Mouse (Mus musculus) Patski (cell line): Measurements from ENCODE around the gene Psmc4. TPM values are rescaled to one million over a fixed set of nuclear protein-coding genes. Genes with fewer than 3 reads are reported as not detected.
A peak's percentile ranks its signal among the peaks of the same experiment; 100 is the strongest.

ENCODE experiments used
- ATAC-seq: fragments of 100-300 bp; one replicate; pipeline ENCODE4 v1.8.0; 2021
- CTCF ChIA-PET: fragments of 350-600 bp; sonication (Branson Sonifier 250); formaldehyde crosslinking; loops from one replicate; lab custom pipeline; 2022; ENCODE audit warnings: inconsistent platforms; lab: Charles Lee
- POLR2A ChIA-PET: fragments of 350-600 bp; sonication (Branson Sonifier 250); formaldehyde crosslinking; loops from one replicate; lab custom pipeline; 2022; ENCODE audit warnings: antibody characterized with exemption, inconsistent platforms; lab: Charles Lee
- DNase-seq: peaks from one replicate; pipeline ENCODE4 v3.0.0-alpha.2; 2011; ENCODE audit warnings: low read depth, low spot score
- H3K27me3 ChIP-seq: fragments of 371-371 bp; one replicate; pipeline ENCODE4 v1.5.1; 2021
- CTCF ChIP-seq: fragments of 100-300 bp; IDR thresholded peaks from one replicate; pipeline ENCODE4 v1.5.1; 2021
- in situ Hi-C: fragments of 300-500 bp; cut with MboI; formaldehyde crosslinking; loops from 3 replicates; pipeline ENCODE4 v1.11.1; 2018; ENCODE audit warnings: low pct_unique_long_range_greater_than_20kb, mixed read lengths
- polyA plus RNA-seq: library from polyadenylated mRNA; unstranded; gene quantifications from one replicate; pipeline ENCODE4 v1.2.3, GENCODE M21; 2021

The Psmc4 gene
- 176 TPM for polyA plus RNA-seq

DNA sequence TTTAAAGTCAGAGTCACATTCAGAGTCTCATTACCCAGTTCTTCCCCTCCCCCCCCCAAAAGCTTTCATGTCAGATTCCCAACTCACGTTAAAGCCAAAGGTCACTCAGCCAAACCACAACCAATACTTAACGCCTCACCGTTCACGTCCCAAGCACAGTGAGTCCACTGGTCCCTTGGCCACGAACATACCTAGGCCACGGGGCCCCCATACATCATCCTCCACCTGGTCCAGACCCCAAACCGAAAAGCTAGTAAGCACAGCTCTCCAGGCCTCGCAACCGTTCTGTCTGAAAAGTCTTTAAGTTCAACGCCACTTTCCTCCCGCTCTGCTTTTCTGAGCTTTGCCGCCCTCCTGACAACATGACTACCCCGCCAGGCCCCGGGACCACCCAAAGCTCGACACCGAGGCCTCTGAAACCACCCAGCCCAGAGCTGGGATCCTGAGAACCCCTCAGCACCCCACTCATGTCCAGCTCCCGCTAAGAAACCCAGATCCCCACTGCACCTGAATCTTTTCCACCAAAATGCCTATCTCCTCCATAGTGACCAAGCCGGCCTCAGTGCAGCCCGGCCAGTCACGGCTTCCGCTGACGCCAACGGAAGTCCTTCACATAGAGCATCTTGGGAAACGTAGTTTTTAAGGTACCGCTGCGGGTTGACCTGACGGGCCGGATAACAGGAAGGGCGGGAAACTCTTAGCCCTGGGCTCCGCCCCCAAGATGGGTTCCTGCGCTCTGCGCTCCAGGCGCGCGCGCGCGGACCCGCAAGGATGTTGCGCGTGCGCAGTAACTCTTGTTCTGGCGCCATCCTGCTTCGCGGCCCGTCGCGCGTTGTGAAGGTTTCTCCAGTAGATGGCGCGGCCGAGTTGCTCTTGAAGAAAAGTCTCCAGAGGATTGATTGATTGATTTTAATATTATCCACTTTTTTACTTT, at the start of gene Psmc4:
TSS of gene Psmc4 (minus strand) at position 626 of the 934 bp plus-strand sequence.
- peak; percentile 87 for DNase-seq
- ChIA-PET CTCF (interaction anchor here (0.7 to 1.6 kb wide), 4 partner anchors 36 to 119 kb away, joined by 3 to 5 read pairs (median 3); partner anchors contain the start of gene Zfp850), POLR2A (no interaction called here)
- peaks cover 10% of the 10 kb centered on the region for H3K27me3 ChIP-seq
- peak; percentile 90 for ATAC-seq
- peak; percentile 97 for TF ChIP-seq CTCF
- in situ Hi-C loops: no loop called here

DNA sequence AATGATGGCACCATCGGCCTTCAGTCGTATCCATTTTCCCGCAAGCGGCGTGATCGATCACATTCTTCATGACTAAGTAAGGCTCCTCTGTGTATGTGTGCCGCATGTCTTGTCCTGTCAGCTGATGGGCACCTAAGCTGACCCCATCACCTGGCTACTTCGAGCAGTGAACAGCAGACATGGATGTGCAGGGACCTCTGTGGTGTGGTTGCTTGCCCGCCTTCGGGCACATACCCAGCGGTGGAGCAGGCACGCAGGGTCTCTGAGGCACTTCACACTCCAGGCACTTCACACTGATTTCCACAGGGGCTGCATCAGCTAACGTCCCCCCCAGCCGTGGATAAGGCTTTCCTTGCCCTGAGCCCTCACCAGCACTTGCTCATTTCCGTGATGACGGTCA, 49.2 kb upstream of the Psmc4 start:
- POLR2A ChIA-PET: no interaction called here
- in situ Hi-C loops: no loop called here

DNA sequence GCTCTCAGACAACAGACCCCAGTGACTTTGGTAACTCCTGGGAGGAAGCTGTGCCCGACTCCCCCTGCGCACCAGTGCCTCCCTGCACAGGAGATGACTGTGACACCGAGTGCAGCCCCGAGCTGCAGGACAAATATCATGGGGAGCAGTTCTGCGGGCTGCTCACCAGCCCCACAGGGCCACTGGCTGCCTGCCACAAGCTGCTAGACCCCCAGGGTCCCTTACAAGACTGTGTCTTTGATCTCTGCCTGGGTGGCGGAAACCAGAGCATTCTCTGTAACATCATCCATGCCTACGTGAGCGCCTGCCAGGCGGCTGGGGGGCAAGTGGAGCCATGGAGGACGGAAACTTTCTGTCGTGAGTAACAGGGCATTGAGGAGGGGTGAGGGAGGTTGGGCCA, 43.6 kb upstream of the Psmc4 start:
- POLR2A ChIA-PET: no interaction called here
- TF ChIP-seq CTCF: no peak

More for the DNA sequence above, 49.2 kb upstream of the Psmc4 start:
- peaks cover 10% of the 10 kb centered on the region for H3K27me3 ChIP-seq
- ATAC-seq (no peak), DNase-seq (no peak)
- CTCF ChIA-PET: no interaction called here
- no peak for TF ChIP-seq CTCF

DNA sequence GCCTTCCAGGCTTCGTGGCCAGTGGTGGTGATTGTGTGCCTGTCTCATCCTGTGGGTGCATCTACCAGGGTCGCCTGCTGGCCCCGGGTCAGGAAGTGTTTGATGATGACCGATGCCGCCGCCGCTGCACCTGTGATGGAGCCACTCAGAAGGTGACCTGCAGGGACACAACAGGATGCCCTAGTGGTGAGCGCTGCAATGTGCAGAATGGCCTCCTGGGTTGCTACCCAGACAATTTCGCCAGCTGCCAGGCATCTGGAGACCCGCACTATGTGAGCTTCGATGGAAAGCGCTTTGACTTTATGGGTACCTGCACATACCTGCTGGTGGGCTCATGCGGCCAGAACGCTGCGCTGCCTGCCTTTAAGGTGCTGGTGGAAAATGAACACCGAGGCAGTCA, 36.3 kb upstream of the Psmc4 start:
- in situ Hi-C loops: no loop called here
- ATAC-seq: no peak
- CTCF ChIA-PET: no interaction called here
- POLR2A ChIA-PET: no interaction called here
- DNase-seq: no peak
- TF ChIP-seq CTCF: no peak
- H3K27me3 ChIP-seq: peaks cover 23% of the 10 kb centered on the region

More for the DNA sequence above, 43.6 kb upstream of the Psmc4 start:
- DNase-seq (no peak), ATAC-seq (no peak)
- in situ Hi-C loops: no loop called here
- CTCF ChIA-PET: no interaction called here
- H3K27me3 ChIP-seq: peaks cover 26% of the 10 kb centered on the region

DNA sequence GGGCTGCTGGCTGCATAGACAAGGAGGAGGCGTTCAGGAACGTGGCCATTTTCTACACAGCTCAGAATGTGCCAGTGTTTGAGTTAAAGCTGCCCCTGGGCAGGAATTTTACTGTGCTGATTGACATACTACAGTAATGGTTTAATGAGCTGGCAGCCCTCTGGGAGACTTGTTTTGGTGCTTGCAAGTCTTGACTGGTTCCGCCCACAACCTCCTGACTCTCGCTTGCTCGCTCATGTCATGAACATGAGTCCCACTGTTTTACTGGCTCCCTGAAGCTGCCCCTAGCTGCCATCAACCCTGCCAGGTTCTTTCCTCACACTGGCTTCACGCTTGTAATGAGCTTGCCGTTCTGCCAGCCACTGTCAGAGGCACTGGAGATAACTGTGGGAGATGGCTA, 34.3 kb upstream of the Psmc4 start:
- ATAC-seq (no peak), DNase-seq (no peak)
- ChIA-PET CTCF (interaction anchor here (1.0 kb wide), 1 partner anchor 16 kb away, joined by 4 read pairs; no protein-coding TSS in a partner anchor), POLR2A (no interaction called here)
- in situ Hi-C loops: no loop called here
- TF ChIP-seq CTCF: no peak
- peaks cover 11% of the 10 kb centered on the region for H3K27me3 ChIP-seq

DNA sequence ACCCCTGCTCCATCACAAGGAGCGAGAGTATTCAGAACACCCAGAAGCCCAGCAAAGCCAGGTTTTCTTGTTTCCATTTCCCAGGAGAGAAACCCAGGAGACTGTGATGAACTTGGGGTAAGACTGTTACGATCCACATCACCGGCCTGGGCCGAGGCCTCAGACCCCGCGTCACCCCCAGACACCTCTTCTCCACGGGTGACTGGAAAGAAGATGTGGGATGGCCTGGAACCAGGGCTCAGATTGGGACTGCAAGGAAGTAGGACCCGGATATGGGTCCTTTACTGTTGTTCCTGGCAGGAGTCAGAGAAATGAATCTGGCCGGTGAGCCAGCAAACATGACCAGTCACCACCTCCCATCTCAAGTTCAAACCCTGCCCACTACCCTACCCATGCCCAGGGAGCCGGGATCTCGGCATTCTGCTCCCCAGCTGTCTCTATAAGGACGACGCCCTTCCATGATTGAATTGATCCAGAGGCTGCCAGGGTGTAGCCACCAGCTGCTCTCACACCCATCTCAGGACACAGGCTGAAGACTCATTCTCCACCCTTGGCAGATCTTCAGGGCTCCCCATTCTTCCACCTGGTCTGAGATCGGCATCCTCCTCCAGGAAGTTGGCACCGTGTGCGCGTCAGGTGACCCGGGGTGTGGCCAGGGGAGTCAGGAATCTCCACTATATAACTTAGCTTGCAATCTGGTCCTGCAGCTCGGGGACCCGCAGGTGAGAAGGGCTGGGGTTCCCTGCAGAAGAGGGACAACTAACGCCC, 20.8 kb upstream of the Psmc4 start, which contains the start of gene Fcgbp:
TSS of gene Fcgbp (plus strand) at position 706 of the 768 bp plus-strand sequence.
- ChIA-PET POLR2A (no interaction called here), CTCF (no interaction called here)
- ATAC-seq: no peak

DNA sequence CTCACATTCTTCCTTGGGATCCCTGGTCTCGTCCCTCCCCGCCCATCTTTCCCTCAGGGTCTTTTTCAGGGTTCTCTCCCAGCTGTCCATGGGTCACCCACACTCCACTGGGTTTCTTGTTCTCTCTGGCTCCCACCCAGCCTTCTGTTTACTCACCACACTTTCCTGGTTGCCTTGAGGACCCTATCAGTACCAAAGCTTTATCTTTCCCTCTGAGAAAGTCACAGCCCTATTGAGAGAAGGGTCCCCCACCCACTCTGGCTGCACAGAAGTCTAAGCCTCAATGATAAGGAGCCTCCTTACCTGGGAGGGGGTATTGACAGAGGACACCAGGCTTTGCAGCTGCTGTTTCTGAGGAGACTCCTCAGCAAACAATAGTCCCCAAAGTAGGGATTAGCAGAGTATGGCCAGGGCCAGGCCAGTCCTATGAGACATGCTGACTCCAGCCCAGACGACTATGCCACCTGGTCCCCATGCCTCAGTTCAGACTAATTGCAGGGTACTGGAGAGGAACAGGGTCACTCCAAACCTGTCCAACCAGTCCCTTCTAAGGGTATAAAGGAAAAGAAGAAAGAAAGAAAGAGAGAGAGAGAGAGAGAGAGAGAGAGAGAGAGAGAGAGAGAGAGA, 19.8 kb upstream of the Psmc4 start:
- in situ Hi-C loops: no loop called here
- peaks cover 59% of the 10 kb centered on the region for H3K27me3 ChIP-seq
- POLR2A ChIA-PET: no interaction called here
- TF ChIP-seq CTCF: no peak
- CTCF ChIA-PET: no interaction called here
- DNase-seq (no peak), ATAC-seq (no peak)

More for the DNA sequence above, 20.8 kb upstream of the Psmc4 start, which contains the start of gene Fcgbp:
- TF ChIP-seq CTCF: no peak
- H3K27me3 ChIP-seq: peaks cover 57% of the 10 kb centered on the region
- in situ Hi-C loops: no loop called here
- DNase-seq: no peak

DNA sequence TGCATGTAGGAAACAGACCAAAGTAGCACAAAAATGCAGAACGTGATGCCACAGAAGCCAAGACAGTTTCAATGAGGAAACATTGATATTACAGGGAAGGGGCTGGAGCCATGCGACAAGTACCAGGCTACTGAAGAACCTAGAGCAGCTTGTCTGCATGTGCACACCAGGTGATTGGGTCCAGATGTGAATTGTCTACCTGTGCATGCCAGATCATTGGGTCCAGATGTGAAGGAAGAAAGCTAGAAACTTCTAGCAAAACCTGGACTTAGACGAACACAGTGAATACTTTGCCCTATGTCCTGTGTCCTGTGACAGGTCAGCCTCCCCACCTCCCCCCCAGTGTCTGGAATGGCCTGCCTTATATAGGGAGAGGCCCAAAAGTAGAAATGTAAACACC, 18.8 kb upstream of the Psmc4 start:
- ChIA-PET CTCF (no interaction called here), POLR2A (no interaction called here)
- H3K27me3 ChIP-seq: peaks cover 56% of the 10 kb centered on the region
- ATAC-seq: no peak
- TF ChIP-seq CTCF: no peak
- in situ Hi-C loops: no loop called here
- no peak for DNase-seq

DNA sequence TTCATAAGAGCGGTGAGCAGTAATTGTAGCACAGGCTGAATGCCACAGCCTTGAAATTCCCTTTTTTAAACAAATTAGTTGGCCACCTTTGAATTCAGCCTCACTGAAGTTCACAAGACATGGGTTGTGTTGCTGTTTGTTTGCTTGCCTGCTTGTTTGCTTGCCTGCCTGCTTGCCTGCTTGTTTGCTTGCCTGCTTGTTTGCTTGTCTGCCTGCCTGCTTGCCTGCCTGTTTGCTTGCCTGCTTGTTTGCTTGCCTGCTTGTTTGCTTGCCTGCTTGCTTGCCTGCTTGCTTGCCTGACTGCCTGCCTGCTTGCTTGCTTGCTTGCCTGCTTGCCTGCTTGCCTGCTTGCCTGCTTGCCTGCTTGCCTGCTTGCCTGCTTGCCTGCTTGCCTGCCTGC, 10.1 kb upstream of the Psmc4 start:
- in situ Hi-C loops: no loop called here
- POLR2A ChIA-PET: no interaction called here
- TF ChIP-seq CTCF: no peak
- H3K27me3 ChIP-seq: peaks cover 50% of the 10 kb centered on the region
- DNase-seq (no peak), ATAC-seq (no peak)
- CTCF ChIA-PET: no interaction called here
